Mouse (Mus musculus) lung, embryonic 14.5 days (tissue): ENCODE measurements around the gene Mov10l1. TPM values are rescaled to one million over a fixed set of nuclear protein-coding genes. Genes with fewer than 3 reads are reported as not detected.

Experiments
- ATAC-seq: fragments of 200-750 bp; cut with Nextera tagmentation; 2 replicates; pipeline ENCODE4 v1.8.0; 2017; ENCODE audit warnings: mild to moderate bottlenecking, moderate TSS enrichment, moderate library complexity; ENCODE audit not compliant: insufficient read depth
- DNase-seq: peaks from one replicate; pipeline ENCODE4 v3.0.0-alpha.2; 2015
- H3K27ac ChIP-seq: fragments of 300-500 bp; sonication (generic); 2 replicates; pipeline ENCODE4 v1.5.1; 2014; ENCODE audit warnings: low read depth, mild to moderate bottlenecking, moderate library complexity
- H3K27me3 ChIP-seq: fragments of 300-500 bp; sonication (generic); 2 replicates; pipeline ENCODE4 v1.6.1; 2014; ENCODE audit warnings: low read length, control low read depth; ENCODE audit not compliant: insufficient read depth
- H3K36me3 ChIP-seq: fragments of 300-500 bp; sonication (generic); 2 replicates; pipeline ENCODE4 v1.6.1; 2014; ENCODE audit warnings: control low read depth; ENCODE audit not compliant: insufficient read depth
- H3K4me1 ChIP-seq: fragments of 300-500 bp; sonication (generic); 2 replicates; pipeline ENCODE4 v1.6.1; 2014; ENCODE audit warnings: antibody characterized with exemption, control low read depth; ENCODE audit not compliant: insufficient read depth
- H3K4me2 ChIP-seq: fragments of 300-500 bp; sonication (generic); 2 replicates; pipeline ENCODE4 v1.6.1; 2014; ENCODE audit warnings: mild to moderate bottlenecking
- H3K4me3 ChIP-seq: fragments of 300-500 bp; sonication (generic); 2 replicates; pipeline ENCODE4 v1.5.1; 2014; ENCODE audit warnings: low read depth, low read length
- H3K9ac ChIP-seq: fragments of 300-500 bp; sonication (generic); 2 replicates; pipeline ENCODE4 v1.6.1; 2014
- H3K9me3 ChIP-seq: fragments of 300-500 bp; sonication (generic); 2 replicates; pipeline ENCODE4 v1.6.1; 2016; ENCODE audit warnings: low read depth, low read length, control low read depth
- CTCF ChIP-seq: IDR thresholded peaks from 2 replicates; pipeline ENCODE4 v1.5.1; 2016; ENCODE audit warnings: antibody characterized with exemption, low read depth
- WGBS: fragments of 180-500 bp; shearing (Covaris S2); extraction: QIAGEN DNeasy Blood & Tissue Kit; methylation state at CpG from one replicate; pipeline ENCODE4 v1.1.7; 2014; 5-methylcytosine and 5-hydroxymethylcytosine counted together
- polyA plus RNA-seq: library from polyadenylated mRNA; unstranded; fragments of >200 nt; fragmentation: Nextera tagmentation; extraction: Ambion mirVana; gene quantifications from 2 replicates; pipeline ENCODE4 v1.2.1, GENCODE M21; 2014

The Mov10l1 gene
- polyA plus RNA-seq, 1 experiment from 2014 or later = not detected

- no peaks in the 10 kb centered on the region for H3K4me1 ChIP-seq
- no peaks in the 10 kb centered on the region for H3K9me3 ChIP-seq
- ATAC-seq (no peak), DNase-seq (no peak)
- 83% methylated on average over 4 of the region's 4 CpGs for WGBS
- no peak overlapping the region for H3K4me2 ChIP-seq
- no peaks in the 10 kb centered on the region for H3K36me3 ChIP-seq
- H3K27me3 ChIP-seq = peaks cover 18% of the 10 kb centered on the region
- no peak for TF ChIP-seq CTCF
- H3K27ac ChIP-seq = no peak overlapping the region
- H3K9ac ChIP-seq = no peak overlapping the region
- no peak overlapping the region for H3K4me3 ChIP-seq
Observed at GRCm38 (mm10) chr15:88951246-88951645, 31.5 kb upstream of the Mov10l1 start.

GRCm38 (mm10) chr15:88954368-88955072, 28.2 kb upstream of the Mov10l1 start, which contains the start of gene Ttll8:
TSS of gene Ttll8 (minus strand) at chr15:88954418.
- Histone ChIP-seq H3K36me3 (no peaks in the 10 kb centered on the region), H3K4me3 (peak within 1 kb of the TSS; percentile 30), H3K9me3 (no peaks in the 10 kb centered on the region), H3K4me2 (peak within 1 kb of the TSS; percentile 67), H3K27ac (no peak within 1 kb of the TSS), H3K9ac (peak within 1 kb of the TSS; percentile 18; the same call in 1 of the 2 replicates), H3K4me1 (no peaks in the 10 kb centered on the region), H3K27me3 (peaks cover 18% of the 10 kb centered on the region)
- 4% methylated on average over 53 of the region's 53 CpGs for WGBS
- DNase-seq = peak; percentile 35
- ATAC-seq = peak; percentile 85; the same call in 1 of the 2 replicates
- TF ChIP-seq CTCF = no peak

GRCm38 (mm10) chr15:88955342-88955741, 27.4 kb upstream of the Mov10l1 start:
- Histone ChIP-seq H3K4me1 (no peaks in the 10 kb centered on the region), H3K9ac (no peak overlapping the region), H3K27ac (no peak overlapping the region), H3K27me3 (peaks cover 18% of the 10 kb centered on the region), H3K9me3 (no peaks in the 10 kb centered on the region), H3K4me3 (no peak overlapping the region), H3K36me3 (no peaks in the 10 kb centered on the region), H3K4me2 (no peak overlapping the region)
- ATAC-seq (no peak), DNase-seq (no peak)
- 79% methylated on average over 6 of the region's 6 CpGs for WGBS
- TF ChIP-seq CTCF = no peak

GRCm38 (mm10) chr15:88957522-88957921, 25.2 kb upstream of the Mov10l1 start:
- H3K36me3 ChIP-seq = no peaks in the 10 kb centered on the region
- peaks cover 18% of the 10 kb centered on the region for H3K27me3 ChIP-seq
- H3K4me1 ChIP-seq = no peaks in the 10 kb centered on the region
- 79% methylated on average over 4 of the region's 4 CpGs for WGBS
- no peak for ATAC-seq
- no peak for DNase-seq
- no peak overlapping the region for H3K4me3 ChIP-seq
- no peaks in the 10 kb centered on the region for H3K9me3 ChIP-seq
- H3K4me2 ChIP-seq = no peak overlapping the region
- no peak overlapping the region for H3K27ac ChIP-seq
- no peak for TF ChIP-seq CTCF
- no peak overlapping the region for H3K9ac ChIP-seq

GRCm38 (mm10) chr15:88964070-88964578, 18.6 kb upstream of the Mov10l1 start:
- H3K4me1 ChIP-seq = no peaks in the 10 kb centered on the region

GRCm38 (mm10) chr15:88972300-88972699, 10.4 kb upstream of the Mov10l1 start:
- WGBS = 89% methylated on average over 4 of the region's 4 CpGs
- no peak for TF ChIP-seq CTCF

More at GRCm38 (mm10) chr15:88964070-88964578, 18.6 kb upstream of the Mov10l1 start:
- Histone ChIP-seq H3K9ac (no peak overlapping the region), H3K9me3 (no peaks in the 10 kb centered on the region), H3K27ac (no peak overlapping the region), H3K4me2 (no peak overlapping the region), H3K4me3 (no peak overlapping the region), H3K36me3 (no peaks in the 10 kb centered on the region), H3K27me3 (no peaks in the 10 kb centered on the region)
- ATAC-seq (no peak), DNase-seq (no peak)
- 81% methylated on average over 2 of the region's 2 CpGs for WGBS
- no peak for TF ChIP-seq CTCF

GRCm38 (mm10) chr15:88978281-88979137, 4.2 kb upstream of the Mov10l1 start, which contains the start of gene Mlc1:
TSS of gene Mlc1 (minus strand) at chr15:88979007.
- TF ChIP-seq CTCF = no peak
- no peaks in the 10 kb centered on the region for H3K4me1 ChIP-seq
- DNase-seq (no peak), ATAC-seq (no peak)
- no peaks in the 10 kb centered on the region for H3K27me3 ChIP-seq
- no peak within 1 kb of the TSS for H3K9ac ChIP-seq
- 71% methylated on average over 10 of the region's 10 CpGs for WGBS
- no peak within 1 kb of the TSS for H3K4me3 ChIP-seq
- no peaks in the 10 kb centered on the region for H3K36me3 ChIP-seq
- no peak within 1 kb of the TSS for H3K27ac ChIP-seq
- no peak within 1 kb of the TSS for H3K4me2 ChIP-seq
- no peaks in the 10 kb centered on the region for H3K9me3 ChIP-seq

More at GRCm38 (mm10) chr15:88972300-88972699, 10.4 kb upstream of the Mov10l1 start:
- H3K27me3 ChIP-seq = no peaks in the 10 kb centered on the region
- no peak overlapping the region for H3K4me2 ChIP-seq
- no peak for DNase-seq
- H3K4me1 ChIP-seq = no peaks in the 10 kb centered on the region
- no peak overlapping the region for H3K4me3 ChIP-seq
- ATAC-seq = no peak
- H3K36me3 ChIP-seq = no peaks in the 10 kb centered on the region
- H3K27ac ChIP-seq = no peak overlapping the region
- H3K9me3 ChIP-seq = no peaks in the 10 kb centered on the region
- no peak overlapping the region for H3K9ac ChIP-seq
